Mouse (Mus musculus): ENCODE results near the gene Lhfp. TPM values are rescaled to one million over a fixed set of nuclear protein-coding genes. Genes with fewer than 3 reads are reported as not detected.

Lhfp gene
- total and polyA plus RNA-seq, 3 experiments, result 51.4 to 79.4 (median 53.5) TPM

DNA sequence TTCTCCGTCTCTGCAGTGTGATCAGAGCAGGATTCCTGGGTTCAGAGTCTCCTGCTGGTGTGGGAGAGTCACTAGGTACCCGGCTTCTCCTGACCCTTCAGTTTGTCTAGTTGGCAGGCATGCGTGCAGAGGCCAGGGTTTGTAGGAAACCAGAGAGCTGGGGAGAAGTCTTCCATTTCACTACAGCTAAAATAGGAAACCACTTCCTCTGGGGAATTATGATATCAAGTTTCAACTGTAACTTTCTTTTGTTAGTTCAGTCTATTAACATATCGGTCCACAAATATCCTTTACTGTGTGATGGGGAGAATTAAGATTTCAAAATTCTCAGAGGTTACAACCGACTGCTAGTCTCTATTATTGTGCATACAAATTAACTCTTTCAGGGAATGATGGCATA is 5.3 kb upstream of the Lhfp start:
- Histone ChIP-seq H3K4me3 (no peak overlapping the region), H3K27ac (no peak overlapping the region), H3K4me1 (ENCODE audit: control insufficient read depth, insufficient read depth, low read length) (no peaks in the 10 kb centered on the region), H3K79me2 (replicated peaks; ENCODE audit: control insufficient read depth, insufficient read depth, low read length) (no peaks in the 10 kb centered on the region), H3K9ac (ENCODE audit: low read depth, low read length) (no peak overlapping the region), H3K36me3 (ENCODE audit: control insufficient read depth, insufficient read depth, low read length) (no peaks in the 10 kb centered on the region), H3K27me3 (ENCODE audit: control insufficient read depth, insufficient read depth, low read length) (no peaks in the 10 kb centered on the region)
- intact Hi-C loops (cut with DNase I), result no loop called here
- WGBS, result 25% methylated on average over 5 of the region's 5 CpGs
- TF ChIP-seq POLR2A (IDR thresholded peaks at IDR 0.05; ENCODE audit: insufficient read depth, low read depth, low read length), result no peak
- TF ChIP-seq CTCF (IDR thresholded peaks at IDR 0.05), result no peak
- no peak for TF ChIP-seq EP300 (IDR thresholded peaks at IDR 0.05; ENCODE audit: insufficient read depth, low read depth, low read length)
- DNase-seq, result no peak

DNA sequence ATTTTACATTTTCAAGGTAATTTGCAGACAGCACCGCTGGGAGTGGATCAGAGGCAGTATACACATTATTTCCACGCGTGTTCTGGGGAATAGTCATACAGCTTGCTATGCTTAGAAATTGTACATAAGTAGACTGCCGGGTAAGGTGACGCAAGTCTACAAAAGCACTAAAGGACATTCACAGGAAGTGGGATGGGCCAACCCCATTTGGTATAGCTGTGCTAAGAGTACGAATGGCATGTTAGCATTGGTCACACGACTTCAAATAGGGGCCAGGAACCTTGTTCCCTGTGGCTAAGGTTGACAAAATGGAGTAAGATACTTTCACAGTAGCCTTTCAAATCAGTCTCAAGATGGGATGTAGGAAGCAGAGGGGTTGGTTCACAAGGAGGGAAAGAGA is 4.4 kb upstream of the Lhfp start:
- Histone ChIP-seq H3K27ac (no peak overlapping the region), H3K9ac (ENCODE audit: low read depth, low read length) (no peak overlapping the region), H3K27me3 (ENCODE audit: control insufficient read depth, insufficient read depth, low read length) (no peaks in the 10 kb centered on the region), H3K4me1 (ENCODE audit: control insufficient read depth, insufficient read depth, low read length) (no peaks in the 10 kb centered on the region), H3K36me3 (ENCODE audit: control insufficient read depth, insufficient read depth, low read length) (no peaks in the 10 kb centered on the region), H3K79me2 (replicated peaks; ENCODE audit: control insufficient read depth, insufficient read depth, low read length) (no peaks in the 10 kb centered on the region), H3K4me3 (no peak overlapping the region)
- 81% methylated on average over 7 of the region's 7 CpGs for WGBS
- no peak for DNase-seq
- intact Hi-C loops (cut with DNase I), result no loop called here
- TF ChIP-seq EP300 (IDR thresholded peaks at IDR 0.05; ENCODE audit: insufficient read depth, low read depth, low read length) (no peak), POLR2A (IDR thresholded peaks at IDR 0.05; ENCODE audit: insufficient read depth, low read depth, low read length) (no peak), CTCF (IDR thresholded peaks at IDR 0.05) (no peak)

DNA sequence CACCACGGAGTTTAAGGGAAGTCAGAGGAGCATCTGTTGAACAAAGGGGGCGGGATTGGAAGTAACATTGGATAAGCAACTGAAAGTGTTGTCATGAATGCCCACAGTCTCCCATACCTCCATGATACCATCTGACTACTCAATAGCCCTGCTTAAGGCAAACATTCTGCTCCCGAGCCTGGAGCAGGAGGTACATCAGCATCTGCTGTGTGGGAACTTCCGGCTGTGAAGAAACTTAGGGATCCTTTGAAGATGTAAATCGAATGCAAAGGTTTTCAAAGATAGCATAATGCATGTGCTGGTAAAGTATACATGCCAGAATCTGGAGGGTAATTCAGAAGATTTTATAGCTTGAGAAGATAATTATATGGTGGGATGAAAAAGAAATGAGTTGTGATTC is 2.4 kb upstream of the Lhfp start:
- no peaks in the 10 kb centered on the region for H3K27me3 ChIP-seq (ENCODE audit: control insufficient read depth, insufficient read depth, low read length)
- no peak for TF ChIP-seq POLR2A (IDR thresholded peaks at IDR 0.05; ENCODE audit: insufficient read depth, low read depth, low read length)
- TF ChIP-seq CTCF (IDR thresholded peaks at IDR 0.05), result no peak
- TF ChIP-seq EP300 (IDR thresholded peaks at IDR 0.05; ENCODE audit: insufficient read depth, low read depth, low read length), result no peak
- H3K4me1 ChIP-seq (ENCODE audit: control insufficient read depth, insufficient read depth, low read length), result peaks cover 4% of the 10 kb centered on the region; the same call in 1 of the 2 replicates
- peaks cover 1% of the 10 kb centered on the region; the same call in 1 of the 2 replicates for H3K79me2 ChIP-seq (replicated peaks; ENCODE audit: control insufficient read depth, insufficient read depth, low read length)
- no peak for DNase-seq
- intact Hi-C loops (cut with DNase I), result no loop called here
- no peak overlapping the region for H3K9ac ChIP-seq (ENCODE audit: low read depth, low read length)
- peaks cover 3% of the 10 kb centered on the region for H3K36me3 ChIP-seq (ENCODE audit: control insufficient read depth, insufficient read depth, low read length)
- WGBS, result 75% methylated on average over 5 of the region's 5 CpGs
- no peak overlapping the region for H3K4me3 ChIP-seq
- no peak overlapping the region for H3K27ac ChIP-seq

DNA sequence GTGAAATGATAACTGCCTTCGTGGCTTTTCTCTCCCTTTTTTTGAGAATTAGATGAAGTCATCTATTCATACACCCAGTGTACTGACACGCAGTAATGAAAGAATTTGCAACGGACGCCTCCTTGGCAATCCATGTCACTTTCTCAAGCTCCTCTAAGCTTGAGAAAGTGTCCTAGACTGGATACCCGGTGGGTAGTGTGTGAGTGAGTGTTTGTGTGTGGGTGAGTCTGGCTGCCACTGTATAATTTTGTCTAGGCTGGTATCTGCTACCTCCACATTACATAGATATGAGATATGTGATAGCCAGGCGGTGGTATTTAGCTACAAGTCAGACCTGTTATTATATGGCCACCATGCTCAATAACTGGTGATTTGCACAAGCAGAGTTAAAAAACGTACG is 1.6 kb upstream of the Lhfp start:
- TF ChIP-seq CTCF (IDR thresholded peaks at IDR 0.05), result no peak
- TF ChIP-seq POLR2A (IDR thresholded peaks at IDR 0.05; ENCODE audit: insufficient read depth, low read depth, low read length), result no peak
- no peak for TF ChIP-seq EP300 (IDR thresholded peaks at IDR 0.05; ENCODE audit: insufficient read depth, low read depth, low read length)
- Histone ChIP-seq H3K4me1 (ENCODE audit: control insufficient read depth, insufficient read depth, low read length) (peaks cover 4% of the 10 kb centered on the region; the same call in 1 of the 2 replicates), H3K27me3 (ENCODE audit: control insufficient read depth, insufficient read depth, low read length) (no peaks in the 10 kb centered on the region), H3K4me3 (no peak overlapping the region), H3K79me2 (replicated peaks; ENCODE audit: control insufficient read depth, insufficient read depth, low read length) (peaks cover 1% of the 10 kb centered on the region; the same call in 1 of the 2 replicates), H3K9ac (ENCODE audit: low read depth, low read length) (no peak overlapping the region), H3K27ac (no peak overlapping the region), H3K36me3 (ENCODE audit: control insufficient read depth, insufficient read depth, low read length) (peaks cover 3% of the 10 kb centered on the region)
- 76% methylated on average over 8 of the region's 8 CpGs for WGBS
- intact Hi-C loops (cut with DNase I), result loop anchor here (5.0 kb wide), 2 partner anchors 48 to 128 kb away; no protein-coding TSS in a partner anchor
- DNase-seq, result no peak

DNA sequence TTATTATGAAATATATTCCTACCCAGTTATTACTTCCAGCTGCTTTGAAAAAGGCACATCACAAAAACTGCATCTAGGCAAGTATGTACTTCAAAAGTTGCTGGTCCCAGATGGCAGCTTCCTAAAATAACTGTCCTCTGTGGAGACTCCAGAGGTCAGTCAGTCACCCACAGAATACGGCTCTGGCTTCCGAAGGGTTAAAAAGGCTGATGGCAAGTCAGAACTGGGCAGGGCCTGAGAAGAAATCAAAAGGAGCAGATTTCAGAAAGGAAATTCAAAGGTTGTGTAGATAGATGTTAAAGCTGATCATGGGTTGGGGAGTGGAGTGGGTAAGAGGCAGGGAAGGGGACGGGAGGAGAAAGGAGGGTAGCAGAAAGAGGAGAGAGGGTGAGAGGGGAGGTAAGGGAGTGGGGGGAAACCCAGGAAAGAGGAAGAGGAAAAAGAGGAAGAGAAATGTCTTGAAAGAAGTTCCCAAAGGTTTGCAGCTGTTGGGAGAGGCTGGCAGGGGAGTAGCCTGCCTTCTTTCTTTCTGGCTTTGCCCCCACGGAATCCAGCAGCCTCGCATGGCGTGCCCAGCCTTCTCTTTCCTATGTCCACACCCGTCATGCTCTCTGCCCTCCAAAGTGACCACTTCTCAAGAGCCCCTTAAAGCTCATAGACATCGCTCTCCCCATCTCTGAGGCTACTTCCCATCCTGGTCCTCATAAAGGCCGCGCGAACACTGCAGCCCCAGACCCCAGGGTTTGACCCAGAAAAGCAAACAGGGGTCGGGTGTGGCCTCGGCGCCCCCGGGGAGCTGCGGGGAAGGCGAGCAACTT is 526 bp upstream of the Lhfp start:
- WGBS, result 7% methylated on average over 17 of the region's 17 CpGs
- peaks cover 1% of the 10 kb centered on the region; the same call in 1 of the 2 replicates for H3K79me2 ChIP-seq (replicated peaks; ENCODE audit: control insufficient read depth, insufficient read depth, low read length)
- H3K9ac ChIP-seq (ENCODE audit: low read depth, low read length), result peak overlapping the region; percentile 82
- H3K27me3 ChIP-seq (ENCODE audit: control insufficient read depth, insufficient read depth, low read length), result no peaks in the 10 kb centered on the region
- H3K27ac ChIP-seq, result peak overlapping the region; percentile 91
- no peak for DNase-seq
- intact Hi-C loops (cut with DNase I), result loop anchor here (5.0 kb wide), 2 partner anchors 46 to 126 kb away; no protein-coding TSS in a partner anchor
- peak overlapping the region; percentile 81 for H3K4me3 ChIP-seq
- H3K4me1 ChIP-seq (ENCODE audit: control insufficient read depth, insufficient read depth, low read length), result peaks cover 6% of the 10 kb centered on the region; the same call in 1 of the 2 replicates
- no peak for TF ChIP-seq EP300 (IDR thresholded peaks at IDR 0.05; ENCODE audit: insufficient read depth, low read depth, low read length)
- TF ChIP-seq CTCF (IDR thresholded peaks at IDR 0.05), result no peak
- TF ChIP-seq POLR2A (IDR thresholded peaks at IDR 0.05; ENCODE audit: insufficient read depth, low read depth, low read length), result no peak
- H3K36me3 ChIP-seq (ENCODE audit: control insufficient read depth, insufficient read depth, low read length), result peaks cover 3% of the 10 kb centered on the region

DNA sequence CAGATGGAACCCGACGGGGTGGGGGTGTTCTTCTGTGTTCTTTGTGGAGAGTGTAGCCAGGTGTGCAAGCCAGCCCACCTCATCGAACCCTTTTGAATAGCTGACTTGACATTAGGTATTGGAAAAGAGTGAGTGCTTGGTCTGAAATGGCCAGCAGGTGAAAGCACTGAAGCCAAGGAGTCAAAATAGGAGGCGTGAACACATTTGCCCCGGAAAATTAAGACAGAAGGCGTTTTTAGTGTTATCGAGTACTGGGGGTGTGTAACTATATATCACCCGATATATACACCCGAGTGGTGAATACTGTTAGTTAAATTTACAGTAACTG is 876 bp downstream of the Lhfp start:
- peaks cover 8% of the 10 kb centered on the region; the same call in 1 of the 2 replicates for H3K4me1 ChIP-seq (ENCODE audit: control insufficient read depth, insufficient read depth, low read length)
- H3K4me3 ChIP-seq, result peak overlapping the region; percentile 81
- intact Hi-C loops (cut with DNase I), result loop anchor here (5.0 kb wide), 2 partner anchors 45 to 125 kb away; no protein-coding TSS in a partner anchor
- no peaks in the 10 kb centered on the region for H3K27me3 ChIP-seq (ENCODE audit: control insufficient read depth, insufficient read depth, low read length)
- peaks cover 5% of the 10 kb centered on the region for H3K36me3 ChIP-seq (ENCODE audit: control insufficient read depth, insufficient read depth, low read length)
- TF ChIP-seq CTCF (IDR thresholded peaks at IDR 0.05) (peak; percentile 31), EP300 (IDR thresholded peaks at IDR 0.05; ENCODE audit: insufficient read depth, low read depth, low read length) (no peak)
- peak overlapping the region; percentile 82 for H3K9ac ChIP-seq (ENCODE audit: low read depth, low read length)
- peaks cover 3% of the 10 kb centered on the region; the same call in 1 of the 2 replicates for H3K79me2 ChIP-seq (replicated peaks; ENCODE audit: control insufficient read depth, insufficient read depth, low read length)
- WGBS, result 10% methylated on average over 9 of the region's 9 CpGs
- H3K27ac ChIP-seq, result peak overlapping the region; percentile 91
- DNase-seq, result no peak
